Mouse (Mus musculus) neural tube, embryonic 14.5 days (tissue): ENCODE data around the gene Arhgap31. TPM values are rescaled to one million over a fixed set of nuclear protein-coding genes. Genes with fewer than 3 reads are reported as not detected.
"Not testable (repeated sequence)": the region's sequence is repeated elsewhere in the genome, so short reads cannot be mapped to it uniquely, and the experiment has no call there.

Experiments
- ATAC-seq: fragments of 200-750 bp; cut with Nextera tagmentation; 2 replicates; pipeline ENCODE4 v1.8.0; 2017; ENCODE audit warnings: low read depth, mild to moderate bottlenecking, moderate TSS enrichment, moderate library complexity
- H3K27ac ChIP-seq: fragments of 300-500 bp; sonication (generic); 2 replicates; pipeline ENCODE4 v1.5.1; 2014; ENCODE audit warnings: low read depth, mild to moderate bottlenecking, control low read depth, low read length, moderate library complexity, mixed read lengths
- H3K27me3 ChIP-seq: fragments of 300-500 bp; sonication (generic); 2 replicates; pipeline ENCODE4 v1.6.1; 2014; ENCODE audit warnings: low read length; ENCODE audit not compliant: control insufficient read depth, insufficient read depth
- H3K36me3 ChIP-seq: fragments of 300-500 bp; sonication (generic); 2 replicates; pipeline ENCODE4 v1.6.1; 2014; ENCODE audit warnings: low read length, mixed read lengths; ENCODE audit not compliant: control insufficient read depth, insufficient read depth
- H3K4me1 ChIP-seq: fragments of 300-500 bp; sonication (generic); 2 replicates; pipeline ENCODE4 v1.6.1; 2014; ENCODE audit warnings: low read length; ENCODE audit not compliant: control insufficient read depth, insufficient read depth
- H3K4me2 ChIP-seq: fragments of 300-500 bp; sonication (generic); 2 replicates; pipeline ENCODE4 v1.6.1; 2014; ENCODE audit warnings: mild to moderate bottlenecking, low read depth, low read length, control low read depth
- H3K4me3 ChIP-seq: fragments of 300-500 bp; sonication (generic); 2 replicates; pipeline ENCODE4 v1.5.1; 2014; ENCODE audit warnings: low read depth, low read length, control low read depth, mixed read lengths
- H3K9ac ChIP-seq: fragments of 300-500 bp; sonication (generic); replicated peaks from 2 replicates; pipeline ENCODE4 v1.6.1; 2014; ENCODE audit warnings: low read depth, mild to moderate bottlenecking, control low read depth, low read length, mixed read lengths
- H3K9me3 ChIP-seq: fragments of 300-500 bp; sonication (generic); 2 replicates; pipeline ENCODE4 v1.6.1; 2016; ENCODE audit warnings: low read length; ENCODE audit not compliant: control insufficient read depth
- whole genome bisulfite sequencing: fragments of 180-500 bp; shearing (Covaris S2); extraction: QIAGEN DNeasy Blood & Tissue Kit; methylation state at CpG from one replicate; pipeline ENCODE4 v1.1.7; 2014; 5-methylcytosine and 5-hydroxymethylcytosine counted together
- polyA plus RNA-seq: library from polyadenylated mRNA; unstranded; fragments of >200 nt; fragmentation: Nextera tagmentation; extraction: Ambion mirVana; gene quantifications from 2 replicates; pipeline ENCODE4 v1.2.1, GENCODE M21; 2014

The Arhgap31 gene
- polyA plus RNA-seq, 1 experiment from 2014 or later = 3.8 TPM

DNA sequence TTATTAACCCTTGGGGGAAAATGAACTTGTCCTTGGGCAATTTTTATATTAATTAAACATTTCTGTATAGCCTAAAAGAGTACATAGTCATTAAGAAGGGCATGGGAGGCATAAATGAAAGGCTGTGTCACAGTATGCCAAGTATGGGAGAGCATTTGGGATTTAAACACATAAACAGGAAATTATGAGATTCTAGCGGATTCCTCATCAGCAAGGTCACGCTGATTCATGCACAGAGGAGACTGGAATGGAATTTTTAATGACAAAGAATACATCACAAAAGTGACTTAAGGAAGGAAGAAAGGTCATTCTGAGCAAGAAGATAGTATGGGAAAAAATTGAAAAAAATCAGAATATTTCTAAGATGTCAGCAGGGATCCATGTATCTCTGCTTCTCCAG, 31.8 kb downstream of the Arhgap31 start:
- 70% methylated on average over 2 of the region's 2 CpGs for WGBS
- Histone ChIP-seq H3K27me3 (no peaks in the 10 kb centered on the region), H3K9me3 (no peaks in the 10 kb centered on the region), H3K36me3 (no peaks in the 10 kb centered on the region), H3K27ac (no peak overlapping the region), H3K4me2 (no peak overlapping the region), H3K4me3 (no peak overlapping the region), H3K4me1 (no peaks in the 10 kb centered on the region), H3K9ac (no peak overlapping the region)
- ATAC-seq = no peak

DNA sequence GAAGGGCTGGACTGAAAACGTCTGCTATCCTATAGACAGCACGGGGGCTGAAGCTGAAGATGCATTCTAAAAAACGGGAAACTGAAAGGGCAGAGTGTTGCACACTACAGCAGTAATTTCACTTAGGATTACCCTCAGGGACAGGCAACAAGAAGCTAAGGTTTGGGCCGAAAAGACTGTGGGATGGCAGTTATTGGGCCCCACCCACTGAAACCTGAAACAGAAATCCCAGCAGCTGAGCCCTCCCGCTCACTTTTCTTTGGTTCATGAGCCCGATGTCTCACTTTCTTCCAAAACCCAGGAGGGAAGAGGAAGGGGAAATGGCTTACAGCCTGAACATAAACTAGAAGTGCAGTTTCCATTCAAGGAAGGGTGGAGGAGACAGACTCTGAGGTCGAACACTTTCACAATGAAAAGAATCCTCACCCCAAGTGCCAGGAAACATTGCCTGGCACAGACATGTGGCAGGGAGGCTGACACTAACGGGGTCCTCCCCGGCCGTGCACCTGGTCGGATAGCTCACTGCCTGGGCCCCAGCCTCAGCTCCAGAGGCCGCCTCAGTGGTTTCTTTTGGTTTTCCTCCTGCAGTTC, 33.5 kb downstream of the Arhgap31 start:
- no peaks in the 10 kb centered on the region; the same call in 1 of the 2 replicates for H3K9me3 ChIP-seq
- no peak overlapping the region for H3K27ac ChIP-seq
- no peak overlapping the region for H3K4me2 ChIP-seq
- H3K27me3 ChIP-seq = no peaks in the 10 kb centered on the region
- H3K9ac ChIP-seq = no peak overlapping the region
- H3K4me3 ChIP-seq = no peak overlapping the region
- H3K36me3 ChIP-seq = no peaks in the 10 kb centered on the region
- 64% methylated on average over 12 of the region's 12 CpGs for WGBS
- ATAC-seq = no peak
- no peaks in the 10 kb centered on the region for H3K4me1 ChIP-seq

DNA sequence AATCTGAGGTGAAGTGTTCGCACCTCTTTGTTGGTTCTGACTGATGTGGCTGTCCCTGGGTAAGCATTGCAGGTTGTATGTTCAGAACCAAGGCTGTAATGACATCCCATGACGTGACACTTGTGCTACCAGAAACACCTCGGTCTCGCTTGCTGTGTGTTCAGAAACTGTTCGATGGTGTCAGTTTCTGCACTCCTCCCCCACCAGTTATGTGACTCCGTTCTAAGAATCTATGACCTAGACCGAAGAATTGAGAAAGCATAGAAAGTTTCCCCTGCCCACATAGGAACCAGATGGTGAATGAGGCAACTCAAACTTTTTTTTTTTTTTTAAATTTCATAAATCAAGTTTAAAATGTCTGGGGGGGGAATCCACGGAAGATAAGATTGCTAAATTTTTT, 34.2 kb downstream of the Arhgap31 start:
- Histone ChIP-seq H3K4me3 (no peak overlapping the region), H3K9me3 (no peaks in the 10 kb centered on the region; the same call in 1 of the 2 replicates), H3K27ac (no peak overlapping the region), H3K36me3 (no peaks in the 10 kb centered on the region), H3K27me3 (no peaks in the 10 kb centered on the region), H3K4me2 (no peak overlapping the region), H3K4me1 (no peaks in the 10 kb centered on the region), H3K9ac (no peak overlapping the region)
- 87% methylated on average over 8 of the region's 8 CpGs for WGBS
- ATAC-seq = no peak

DNA sequence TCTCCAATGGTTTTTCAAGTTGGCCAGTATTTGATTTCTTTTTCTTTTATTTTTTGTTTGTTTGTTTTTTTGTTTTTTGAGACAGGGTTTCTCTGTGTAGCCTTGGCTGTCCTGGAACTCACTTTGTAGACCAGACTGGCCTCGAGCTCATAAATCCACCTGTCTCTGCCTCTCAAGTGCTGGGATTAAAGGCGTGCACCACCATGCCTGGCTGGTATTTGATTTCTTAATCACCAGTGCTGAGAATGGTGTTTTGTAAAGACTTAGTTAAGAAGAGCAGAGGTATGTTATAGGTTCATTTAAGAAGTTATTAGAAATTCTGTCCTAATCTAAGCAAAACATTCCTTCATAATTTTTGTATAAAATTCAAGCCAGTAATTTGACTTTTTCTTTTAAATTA, 35.1 kb downstream of the Arhgap31 start:
- ATAC-seq, H3K4me3 ChIP-seq, H3K36me3 ChIP-seq, H3K4me2 ChIP-seq, H3K4me1 ChIP-seq, H3K9me3 ChIP-seq, H3K27me3 ChIP-seq, H3K27ac ChIP-seq, H3K9ac ChIP-seq: not testable (repeated sequence)
- 72% methylated on average over 2 of the region's 2 CpGs for WGBS

DNA sequence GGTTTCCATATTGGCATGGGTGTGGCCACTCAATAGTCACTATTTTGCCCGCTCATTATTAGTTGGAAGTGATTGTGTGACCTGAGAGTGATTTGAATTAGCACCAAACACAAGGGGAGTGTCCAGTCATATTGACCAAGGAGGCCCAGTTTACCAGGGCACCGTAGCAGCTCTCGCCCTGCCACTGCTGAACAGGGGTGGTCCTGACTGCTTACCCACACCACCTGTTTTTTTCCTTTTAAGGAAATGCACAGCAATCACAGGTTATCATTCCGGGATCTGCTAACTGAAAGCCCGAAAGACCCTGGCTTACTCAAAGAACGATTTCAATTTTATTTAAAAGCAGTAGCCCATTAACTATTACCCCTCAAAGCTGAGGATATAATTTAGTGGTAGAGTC, 35.9 kb downstream of the Arhgap31 start:
- no peak overlapping the region for H3K4me3 ChIP-seq
- H3K4me2 ChIP-seq = no peak overlapping the region
- 93% methylated on average over 6 of the region's 6 CpGs for WGBS
- H3K27ac ChIP-seq = no peak overlapping the region
- no peaks in the 10 kb centered on the region; the same call in 1 of the 2 replicates for H3K9me3 ChIP-seq
- H3K27me3 ChIP-seq = no peaks in the 10 kb centered on the region
- H3K36me3 ChIP-seq = no peaks in the 10 kb centered on the region
- no peak for ATAC-seq
- H3K4me1 ChIP-seq = no peaks in the 10 kb centered on the region; the same call in 1 of the 2 replicates
- no peak overlapping the region for H3K9ac ChIP-seq

DNA sequence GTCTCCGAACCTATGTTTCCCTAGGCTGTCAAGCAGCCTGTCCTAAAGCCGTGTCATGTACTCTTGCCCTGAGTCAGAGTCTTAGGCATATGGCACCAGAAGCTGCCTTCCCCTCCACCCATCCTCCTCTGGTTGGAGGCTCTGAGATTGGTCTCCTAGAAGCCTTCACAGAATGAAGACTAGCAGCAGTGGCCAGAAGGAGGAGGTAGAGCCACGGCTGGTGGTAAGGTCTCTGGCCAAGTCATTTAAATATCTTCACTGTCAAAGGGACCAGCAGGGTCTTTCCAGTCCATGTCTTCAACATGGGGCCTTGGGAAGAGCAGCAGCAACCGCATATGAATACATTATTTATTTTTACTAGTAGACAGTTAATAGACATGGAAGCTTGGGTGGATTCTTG, 36.4 kb downstream of the Arhgap31 start:
- Histone ChIP-seq H3K9me3 (no peaks in the 10 kb centered on the region; the same call in 1 of the 2 replicates), H3K27ac (no peak overlapping the region), H3K36me3 (no peaks in the 10 kb centered on the region), H3K4me2 (no peak overlapping the region), H3K27me3 (no peaks in the 10 kb centered on the region), H3K4me3 (no peak overlapping the region), H3K4me1 (no peaks in the 10 kb centered on the region; the same call in 1 of the 2 replicates), H3K9ac (no peak overlapping the region)
- 98% methylated on average over 4 of the region's 4 CpGs for WGBS
- ATAC-seq = no peak

DNA sequence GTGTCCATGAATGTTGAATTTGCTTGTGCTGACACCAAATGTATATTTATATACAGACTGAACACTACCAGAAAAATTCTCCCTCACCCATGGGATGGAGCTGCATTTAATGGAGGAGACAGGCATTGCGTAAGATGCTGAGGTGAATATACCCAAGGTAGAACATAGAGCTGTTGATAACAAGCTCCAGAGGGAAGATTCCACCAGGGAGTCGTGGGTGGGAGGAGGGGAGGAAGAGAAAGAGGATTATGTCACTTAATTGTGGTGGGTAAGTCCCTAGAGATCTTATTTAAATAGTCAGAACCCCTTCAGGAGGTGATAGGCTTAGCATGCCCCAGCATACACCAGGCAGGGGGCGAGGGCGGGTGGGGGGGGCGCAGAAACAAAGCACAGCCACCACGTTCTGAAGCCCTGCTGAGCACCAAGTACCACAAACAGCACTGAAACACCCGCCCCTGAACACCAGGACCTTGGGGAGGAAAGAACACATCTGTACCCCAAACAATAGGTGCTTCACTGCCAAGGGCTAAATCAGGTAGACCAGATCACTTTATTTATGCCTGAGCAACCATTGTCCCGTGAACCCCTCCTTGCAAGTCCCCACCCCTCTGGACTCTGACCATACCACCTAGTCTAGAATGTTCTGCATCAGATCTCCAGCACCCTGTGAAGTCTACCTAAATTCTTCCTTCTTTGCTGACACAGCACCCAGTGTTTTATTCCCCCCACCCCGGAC, 37.3 kb downstream of the Arhgap31 start:
- Histone ChIP-seq H3K4me1 (no peaks in the 10 kb centered on the region; the same call in 1 of the 2 replicates), H3K9me3 (no peaks in the 10 kb centered on the region; the same call in 1 of the 2 replicates), H3K4me2 (no peak overlapping the region), H3K36me3 (no peaks in the 10 kb centered on the region), H3K27me3 (no peaks in the 10 kb centered on the region), H3K4me3 (no peak overlapping the region), H3K9ac (no peak overlapping the region), H3K27ac (no peak overlapping the region)
- WGBS = 76% methylated on average over 9 of the region's 9 CpGs
- ATAC-seq = no peak

DNA sequence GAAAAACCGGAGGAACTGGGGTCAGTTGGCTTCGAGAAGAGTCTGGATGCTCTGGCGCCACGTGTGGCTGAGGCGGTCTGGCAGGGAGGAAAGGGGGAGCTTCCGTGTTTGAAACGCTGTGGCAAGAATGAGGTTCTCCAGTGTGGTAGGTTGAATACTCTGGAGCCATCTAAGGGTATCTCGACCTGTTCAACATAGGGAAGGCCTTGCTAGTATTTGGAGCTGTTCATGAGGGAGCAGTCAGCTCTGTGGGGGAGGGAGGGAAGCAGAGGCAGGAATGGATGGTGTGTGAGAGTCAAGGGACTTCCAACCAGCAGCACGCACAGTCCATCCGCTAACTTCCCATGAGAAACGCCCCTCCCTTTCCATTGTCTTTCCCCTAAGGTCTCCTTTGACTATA, 38.2 kb downstream of the Arhgap31 start:
- H3K27ac ChIP-seq = no peak overlapping the region
- ATAC-seq = no peak
- WGBS = 87% methylated on average over 11 of the region's 11 CpGs
- H3K36me3 ChIP-seq = no peaks in the 10 kb centered on the region
- H3K9me3 ChIP-seq = no peaks in the 10 kb centered on the region; the same call in 1 of the 2 replicates
- no peak overlapping the region for H3K9ac ChIP-seq
- no peak overlapping the region for H3K4me2 ChIP-seq
- H3K4me3 ChIP-seq = no peak overlapping the region
- H3K4me1 ChIP-seq = no peaks in the 10 kb centered on the region; the same call in 1 of the 2 replicates
- no peaks in the 10 kb centered on the region for H3K27me3 ChIP-seq

DNA sequence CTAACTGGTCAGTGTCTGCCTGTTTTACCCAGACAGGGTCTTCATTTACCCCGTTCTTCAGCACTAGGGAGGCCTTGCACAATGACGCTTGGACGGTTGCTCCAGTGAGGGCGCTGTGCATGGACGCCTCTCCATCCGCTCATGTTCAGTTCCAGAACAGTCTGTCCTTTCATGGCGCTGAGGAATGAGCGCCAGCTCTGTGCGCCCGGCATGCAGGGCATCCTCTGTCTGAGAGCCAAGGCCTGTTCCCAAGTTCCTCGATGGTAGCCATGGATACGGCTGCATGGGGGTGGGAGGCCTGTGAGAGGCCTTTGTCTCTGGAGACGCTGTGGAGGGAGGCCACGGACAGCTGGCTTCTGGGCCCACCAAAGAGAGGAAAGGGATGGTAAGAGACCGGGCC, 39.6 kb downstream of the Arhgap31 start:
- H3K4me1 ChIP-seq = no peaks in the 10 kb centered on the region; the same call in 1 of the 2 replicates
- no peak overlapping the region for H3K9ac ChIP-seq
- no peaks in the 10 kb centered on the region for H3K36me3 ChIP-seq
- peak overlapping the region; percentile 46 for H3K27ac ChIP-seq
- peak; percentile 94 for ATAC-seq
- H3K4me3 ChIP-seq = no peak overlapping the region
- WGBS = 30% methylated on average over 15 of the region's 15 CpGs
- H3K27me3 ChIP-seq = no peaks in the 10 kb centered on the region
- H3K9me3 ChIP-seq = no peaks in the 10 kb centered on the region; the same call in 1 of the 2 replicates
- no peak overlapping the region for H3K4me2 ChIP-seq
